Mouse (Mus musculus) heart, embryonic 15.5 days (tissue): ENCODE results near the gene Ldhd. TPM values are rescaled to one million over a fixed set of nuclear protein-coding genes. Genes with fewer than 3 reads are reported as not detected.
A peak's percentile ranks its signal among the peaks of the same experiment; 100 is the strongest.

ENCODE experiments used
- ATAC-seq: fragments of 200-750 bp; cut with Nextera tagmentation; replicated peaks from 2 replicates; pipeline ENCODE4 v1.8.0; 2017; ENCODE audit warnings: low read depth, moderate TSS enrichment; ENCODE audit not compliant: insufficient number of reproducible peaks, insufficient read depth, low FRiP score
- H3K27ac ChIP-seq: fragments of 300-500 bp; sonication (generic); 2 replicates; pipeline ENCODE4 v1.5.1; 2015; ENCODE audit warnings: mild to moderate bottlenecking, inconsistent platforms
- H3K27me3 ChIP-seq: fragments of 300-500 bp; sonication (generic); 2 replicates; pipeline ENCODE4 v1.6.1; 2015; ENCODE audit warnings: inconsistent platforms
- H3K36me3 ChIP-seq: fragments of 300-500 bp; sonication (generic); 2 replicates; pipeline ENCODE4 v1.6.1; 2015; ENCODE audit warnings: mild to moderate bottlenecking, inconsistent platforms
- H3K4me1 ChIP-seq: fragments of 300-500 bp; sonication (generic); replicated peaks from 2 replicates; pipeline ENCODE4 v1.6.1; 2015; ENCODE audit warnings: inconsistent platforms
- H3K4me2 ChIP-seq: fragments of 300-500 bp; sonication (generic); 2 replicates; pipeline ENCODE4 v1.6.1; 2015; ENCODE audit warnings: inconsistent platforms, mild to moderate bottlenecking, moderate library complexity
- H3K4me3 ChIP-seq: fragments of 300-500 bp; sonication (generic); 2 replicates; pipeline ENCODE4 v1.5.1; 2015; ENCODE audit warnings: mild to moderate bottlenecking, inconsistent platforms
- H3K9ac ChIP-seq: fragments of 300-500 bp; sonication (generic); 2 replicates; pipeline ENCODE4 v1.6.1; 2015; ENCODE audit warnings: mild to moderate bottlenecking, inconsistent platforms
- H3K9me3 ChIP-seq: fragments of 300-500 bp; sonication (generic); replicated peaks from 2 replicates; pipeline ENCODE4 v1.6.1; 2016; ENCODE audit warnings: inconsistent platforms
- WGBS: fragments of 180-500 bp; shearing (Covaris S2); methylation state at CpG from one replicate; pipeline ENCODE4 v1.1.7; 2015; ENCODE audit warnings: mixed read lengths; 5-methylcytosine and 5-hydroxymethylcytosine counted together
- polyA plus RNA-seq: library from polyadenylated mRNA; unstranded; fragments of >200 nt; fragmentation: Nextera tagmentation; extraction: Ambion mirVana; gene quantifications from 2 replicates; pipeline ENCODE4 v1.2.1, GENCODE M21; 2015

Ldhd gene
- polyA plus RNA-seq, 1 experiment from 2014 or later = 0.79 TPM

DNA sequence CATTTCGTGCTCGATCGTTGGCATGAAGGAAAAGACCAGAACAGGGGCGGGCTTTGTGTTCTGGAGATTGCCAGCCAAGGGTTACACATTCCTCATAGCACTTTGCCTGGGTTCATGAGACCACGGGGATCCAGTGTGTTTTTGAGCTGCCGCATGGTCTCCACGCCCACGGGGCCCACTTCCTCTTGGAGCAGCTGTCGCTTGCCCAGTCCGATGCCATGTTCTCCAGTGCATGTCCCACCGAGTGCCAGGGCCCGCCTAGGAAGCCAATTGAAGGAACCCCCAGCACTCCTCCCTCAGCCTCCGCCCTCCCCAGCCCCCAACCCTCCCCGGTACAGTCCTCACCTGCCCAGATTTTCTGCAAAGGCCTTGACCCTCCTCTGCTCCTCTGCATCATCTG is 3.2 kb downstream of the Ldhd start:
- no peak for ATAC-seq
- 0 out of 2 replicates have a peak, but pooled peaks cover 1% of the 10 kb centered on the region for H3K36me3 ChIP-seq
- peaks cover 27% of the 10 kb centered on the region for H3K4me1 ChIP-seq
- no peak overlapping the region for H3K9ac ChIP-seq
- WGBS = 85% methylated on average over 14 of the region's 14 CpGs
- H3K4me3 ChIP-seq = no peak overlapping the region
- H3K9me3 ChIP-seq = no peaks in the 10 kb centered on the region
- H3K4me2 ChIP-seq = no peak overlapping the region
- H3K27ac ChIP-seq = no peak overlapping the region
- H3K27me3 ChIP-seq = no peaks in the 10 kb centered on the region

DNA sequence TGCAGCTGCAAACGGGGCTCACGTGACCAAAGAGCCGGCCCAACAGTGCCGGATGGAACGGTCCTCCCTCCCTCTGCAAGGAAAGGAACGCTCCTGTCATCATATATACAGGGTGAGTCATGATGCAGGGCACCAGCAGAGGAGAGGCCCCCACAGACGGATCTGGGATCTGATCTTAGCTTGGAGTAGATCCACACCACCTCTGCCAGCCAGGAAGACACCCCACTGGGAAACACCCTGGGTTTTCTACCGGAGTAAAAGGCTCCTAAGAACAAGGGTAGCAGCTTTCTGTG is 3.7 kb downstream of the Ldhd start:
- H3K9me3 ChIP-seq = no peaks in the 10 kb centered on the region
- H3K4me2 ChIP-seq = no peak overlapping the region
- WGBS = 50% methylated on average over 8 of the region's 8 CpGs
- no peak overlapping the region for H3K9ac ChIP-seq
- peaks cover 27% of the 10 kb centered on the region for H3K4me1 ChIP-seq
- no peaks in the 10 kb centered on the region for H3K27me3 ChIP-seq
- no peak overlapping the region for H3K4me3 ChIP-seq
- H3K36me3 ChIP-seq = 0 out of 2 replicates have a peak, but pooled peaks cover 5% of the 10 kb centered on the region
- no peak overlapping the region for H3K27ac ChIP-seq
- no peak for ATAC-seq

DNA sequence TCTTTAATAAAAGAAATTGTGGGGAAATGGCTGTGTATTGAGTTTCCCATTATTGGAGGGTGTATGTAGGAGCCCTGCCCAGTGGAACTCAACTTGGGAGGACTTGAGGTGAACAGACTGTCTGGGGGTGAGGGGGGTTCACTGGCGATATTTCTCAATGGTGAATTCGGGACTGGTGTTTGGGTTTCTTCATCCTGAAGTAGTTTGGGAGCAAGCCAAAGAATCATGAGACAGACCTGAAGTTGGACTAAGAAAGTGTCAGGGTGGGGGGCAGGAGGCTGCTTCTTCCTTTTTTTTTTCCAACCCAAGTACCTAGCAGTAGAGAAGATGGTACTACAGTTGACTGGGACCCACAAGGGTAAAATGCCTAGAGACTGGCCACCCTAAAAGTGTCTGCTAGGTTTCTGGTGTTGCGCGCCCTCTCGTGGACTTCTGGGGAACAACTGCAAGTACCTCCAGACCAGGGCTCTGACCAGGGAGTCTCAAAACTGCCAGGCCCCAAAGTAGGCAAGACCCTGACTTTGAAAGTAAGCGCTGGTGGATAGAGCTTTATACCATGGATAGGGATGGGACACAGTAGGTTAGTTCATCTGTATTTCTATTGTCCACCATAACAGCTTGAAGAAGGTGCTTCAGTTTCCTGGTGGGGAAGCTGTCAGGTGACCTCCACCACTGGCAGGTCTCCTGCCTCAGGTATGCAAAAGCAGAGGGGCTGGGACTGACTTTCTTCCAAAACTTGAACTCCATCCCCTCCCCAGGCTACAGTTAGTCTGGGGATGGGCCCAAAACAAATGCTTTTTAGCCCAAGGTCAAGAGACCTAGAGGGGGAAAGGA is 4.3 kb downstream of the Ldhd start:
- Histone ChIP-seq H3K4me3 (no peak overlapping the region), H3K27me3 (no peaks in the 10 kb centered on the region), H3K9me3 (no peaks in the 10 kb centered on the region), H3K27ac (no peak overlapping the region), H3K4me1 (peaks cover 27% of the 10 kb centered on the region), H3K4me2 (no peak overlapping the region), H3K36me3 (0 out of 2 replicates have a peak, but pooled peaks cover 5% of the 10 kb centered on the region), H3K9ac (no peak overlapping the region)
- no peak for ATAC-seq
- WGBS = 26% methylated on average over 6 of the region's 6 CpGs

DNA sequence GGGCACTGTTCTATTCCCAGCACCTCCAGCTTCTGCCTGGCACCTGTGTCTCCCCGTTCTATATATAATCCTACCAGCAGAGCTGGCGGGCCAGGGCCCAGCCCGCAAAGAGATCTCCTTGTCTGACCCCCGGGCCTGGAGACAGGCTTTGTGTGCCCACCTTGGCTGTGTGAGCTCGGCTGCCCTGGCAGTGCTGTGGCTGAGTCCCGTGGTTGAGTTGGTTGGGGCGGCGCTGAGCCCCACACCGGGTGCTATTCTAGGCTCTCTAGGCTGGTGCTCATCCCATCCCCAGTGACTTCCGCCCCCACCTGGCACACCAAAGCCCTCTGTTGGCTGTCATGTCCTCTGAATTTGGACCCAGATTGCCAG is 5.3 kb downstream of the Ldhd start:
- Histone ChIP-seq H3K27ac (peak overlapping the region; percentile 69; the same call in 1 of the 2 replicates), H3K9ac (no peak overlapping the region), H3K4me3 (no peak overlapping the region), H3K9me3 (no peaks in the 10 kb centered on the region), H3K4me1 (peaks cover 31% of the 10 kb centered on the region), H3K4me2 (no peak overlapping the region), H3K27me3 (no peaks in the 10 kb centered on the region), H3K36me3 (0 out of 2 replicates have a peak, but pooled peaks cover 5% of the 10 kb centered on the region)
- no peak for ATAC-seq
- WGBS = 74% methylated on average over 10 of the region's 10 CpGs

DNA sequence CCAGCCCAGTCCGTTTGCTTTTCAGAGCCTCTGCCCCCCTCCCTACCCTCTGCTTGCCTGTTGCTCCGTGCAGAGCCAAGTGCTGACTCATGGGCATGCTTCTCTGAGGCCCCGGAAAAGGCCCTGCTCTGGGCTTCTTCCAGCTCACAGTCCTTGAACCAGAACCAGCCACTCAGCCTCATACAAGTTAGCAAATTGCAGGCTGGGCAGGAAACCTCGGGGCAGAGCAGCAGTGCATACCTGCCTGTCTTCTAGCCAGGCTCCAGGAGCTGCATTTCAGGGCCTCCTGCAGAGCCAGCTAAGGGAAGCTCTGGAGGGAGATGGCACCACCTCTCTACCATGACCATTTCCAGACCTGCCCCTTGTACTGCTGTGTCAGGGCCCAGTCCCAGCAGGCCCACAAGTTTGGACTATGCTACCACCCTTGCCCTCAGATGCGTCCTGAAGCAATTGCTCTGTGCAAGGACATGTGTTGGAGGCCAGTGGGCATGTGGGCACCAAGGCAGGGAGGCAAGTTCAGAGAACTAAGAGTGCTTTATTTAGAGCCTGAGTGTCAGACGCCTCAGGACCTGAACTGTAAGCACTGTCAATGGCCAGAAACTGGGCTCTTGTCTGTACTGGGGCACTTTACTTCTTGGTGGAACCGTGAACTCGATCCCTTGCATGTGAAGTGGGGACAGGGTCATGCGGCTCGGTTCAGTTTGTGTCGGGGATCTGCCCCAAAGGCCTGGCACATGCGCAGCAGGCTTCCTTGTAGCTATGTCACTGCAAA is 5.9 kb downstream of the Ldhd start:
- Histone ChIP-seq H3K9ac (no peak overlapping the region; the same call in 1 of the 2 replicates), H3K27me3 (no peaks in the 10 kb centered on the region), H3K4me3 (no peak overlapping the region), H3K36me3 (0 out of 2 replicates have a peak, but pooled peaks cover 5% of the 10 kb centered on the region), H3K27ac (peak overlapping the region; percentile 69), H3K4me2 (no peak overlapping the region), H3K9me3 (no peaks in the 10 kb centered on the region), H3K4me1 (peaks cover 36% of the 10 kb centered on the region)
- WGBS = 58% methylated on average over 12 of the region's 12 CpGs
- ATAC-seq = peak; percentile 27; the same call in 1 of the 2 replicates

DNA sequence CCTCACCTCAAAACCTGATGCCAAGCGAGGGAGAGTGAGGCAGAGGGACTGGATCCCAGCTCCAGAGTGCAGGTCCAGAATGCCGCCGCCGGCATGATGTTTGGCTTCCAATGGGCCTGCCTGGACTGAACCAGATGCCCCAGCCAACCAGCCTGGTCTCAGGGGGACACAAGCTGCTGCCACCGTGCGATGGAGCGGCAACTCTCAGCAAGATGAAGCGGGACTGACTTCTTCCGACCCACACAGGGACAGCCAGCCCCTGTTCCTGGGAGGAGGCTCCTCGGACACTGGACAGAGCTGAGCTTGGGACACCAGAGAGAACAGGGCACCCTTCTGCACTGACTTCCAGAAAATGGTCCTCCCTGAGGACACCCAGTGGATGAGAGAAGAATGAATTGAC is 7.6 kb downstream of the Ldhd start:
- Histone ChIP-seq H3K27me3 (no peaks in the 10 kb centered on the region), H3K4me1 (peaks cover 49% of the 10 kb centered on the region), H3K4me2 (no peak overlapping the region), H3K36me3 (0 out of 2 replicates have a peak, but pooled peaks cover 5% of the 10 kb centered on the region), H3K9ac (no peak overlapping the region), H3K4me3 (no peak overlapping the region), H3K9me3 (no peaks in the 10 kb centered on the region), H3K27ac (no peak overlapping the region)
- WGBS = 82% methylated on average over 10 of the region's 10 CpGs
- ATAC-seq = no peak

DNA sequence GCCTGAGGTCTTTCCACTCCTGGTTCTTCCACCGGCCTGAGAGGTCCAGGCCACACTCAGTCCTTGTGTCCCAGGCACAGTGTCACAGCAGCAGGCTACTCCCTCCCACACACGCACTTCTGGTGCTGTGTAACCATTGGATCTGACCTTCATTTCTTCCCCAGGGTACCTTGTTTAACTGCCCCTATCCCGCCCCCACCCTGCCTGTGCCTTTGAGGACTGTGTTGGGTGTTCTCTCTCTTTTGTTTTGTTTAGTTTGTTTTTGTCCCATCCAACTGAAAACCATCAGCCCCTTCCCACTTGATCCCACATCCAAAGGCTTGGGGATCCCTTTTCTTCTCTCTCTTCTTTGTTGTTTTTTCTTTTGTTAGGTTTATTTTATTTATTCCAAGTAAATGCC is 8.1 kb downstream of the Ldhd start:
- Histone ChIP-seq H3K9ac (no peak overlapping the region), H3K4me2 (no peak overlapping the region), H3K27me3 (no peaks in the 10 kb centered on the region), H3K4me3 (no peak overlapping the region), H3K27ac (no peak overlapping the region), H3K4me1 (peaks cover 49% of the 10 kb centered on the region), H3K9me3 (no peaks in the 10 kb centered on the region), H3K36me3 (0 out of 2 replicates have a peak, but pooled peaks cover 5% of the 10 kb centered on the region)
- no peak for ATAC-seq
- WGBS = 77% methylated on average over 3 of the region's 3 CpGs

DNA sequence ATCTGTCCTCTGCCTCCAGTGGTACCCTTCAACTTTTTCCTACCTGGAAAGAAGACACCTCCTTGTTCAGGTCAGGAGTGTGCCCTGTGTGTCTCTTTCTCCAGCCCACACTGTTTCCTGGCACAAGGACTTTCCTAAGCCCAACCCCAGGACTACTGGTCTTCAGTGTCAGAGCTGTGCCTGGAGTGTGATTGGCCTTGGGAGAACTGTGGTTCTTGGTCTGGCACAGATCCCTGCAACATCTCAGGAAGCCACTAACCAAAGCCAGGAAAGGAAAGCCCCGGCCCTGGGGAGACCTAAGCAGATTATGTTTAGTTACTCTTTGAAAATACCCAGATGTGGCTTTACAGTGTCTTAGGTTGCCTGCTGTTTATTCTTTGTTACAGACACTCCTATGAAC is 10.2 kb downstream of the Ldhd start:
- Histone ChIP-seq H3K4me2 (no peak overlapping the region), H3K36me3 (0 out of 2 replicates have a peak, but pooled peaks cover 5% of the 10 kb centered on the region), H3K27me3 (no peaks in the 10 kb centered on the region), H3K4me1 (peaks cover 39% of the 10 kb centered on the region), H3K4me3 (no peak overlapping the region), H3K27ac (peak overlapping the region; percentile 57), H3K9ac (no peak overlapping the region), H3K9me3 (no peaks in the 10 kb centered on the region)
- ATAC-seq = 0 out of 2 replicates have a peak, but pooled peaks have one; percentile 12
- 38% methylated on average over 1 of the region's 1 CpGs for WGBS

DNA sequence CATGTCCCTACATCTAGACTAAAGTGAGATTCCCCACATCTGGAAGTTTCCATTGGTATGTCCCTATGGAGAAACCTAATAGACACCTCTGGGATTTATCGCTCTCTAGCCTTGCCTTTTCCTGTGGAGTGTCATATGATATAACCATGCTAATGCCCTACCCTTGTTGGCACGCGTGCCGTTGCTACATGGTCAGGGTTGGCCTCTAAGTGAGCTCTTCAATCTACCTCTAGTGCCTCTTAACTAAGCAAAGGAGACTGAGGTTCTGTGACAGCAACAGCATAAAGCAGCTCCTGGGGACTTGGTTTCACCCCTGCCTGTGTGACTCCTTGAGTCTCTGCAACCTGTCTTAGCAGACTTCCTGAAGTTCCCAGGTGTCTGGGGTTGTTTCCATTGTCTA is 11.9 kb downstream of the Ldhd start:
- no peak overlapping the region for H3K4me2 ChIP-seq
- no peaks in the 10 kb centered on the region for H3K27me3 ChIP-seq
- H3K9ac ChIP-seq = no peak overlapping the region
- no peak overlapping the region for H3K4me3 ChIP-seq
- 82% methylated on average over 4 of the region's 4 CpGs for WGBS
- 0 out of 2 replicates have a peak, but pooled peaks cover 5% of the 10 kb centered on the region for H3K36me3 ChIP-seq
- H3K9me3 ChIP-seq = no peaks in the 10 kb centered on the region
- no peak overlapping the region for H3K27ac ChIP-seq
- no peak for ATAC-seq
- H3K4me1 ChIP-seq = peaks cover 25% of the 10 kb centered on the region

DNA sequence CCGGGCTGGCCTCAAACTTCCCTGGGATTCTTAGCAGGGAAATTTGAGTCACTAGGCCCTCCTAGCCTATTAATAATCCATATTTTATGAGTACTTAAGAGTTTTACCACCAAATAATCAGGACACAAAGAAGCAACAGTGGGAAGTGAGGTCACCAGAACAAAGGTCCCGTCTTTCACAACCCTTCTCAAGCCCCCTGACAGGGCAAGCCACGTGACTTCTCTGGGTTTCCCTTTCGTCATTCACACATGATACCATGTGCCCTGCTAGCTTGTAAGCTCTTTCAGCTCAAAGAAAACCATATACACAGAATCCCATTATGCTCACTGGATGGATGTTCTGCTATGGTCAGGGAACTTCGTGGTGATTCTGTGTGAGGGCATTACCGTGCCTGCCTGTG is 12.4 kb downstream of the Ldhd start:
- WGBS = 52% methylated on average over 6 of the region's 6 CpGs
- no peak overlapping the region for H3K4me2 ChIP-seq
- no peaks in the 10 kb centered on the region for H3K9me3 ChIP-seq

DNA sequence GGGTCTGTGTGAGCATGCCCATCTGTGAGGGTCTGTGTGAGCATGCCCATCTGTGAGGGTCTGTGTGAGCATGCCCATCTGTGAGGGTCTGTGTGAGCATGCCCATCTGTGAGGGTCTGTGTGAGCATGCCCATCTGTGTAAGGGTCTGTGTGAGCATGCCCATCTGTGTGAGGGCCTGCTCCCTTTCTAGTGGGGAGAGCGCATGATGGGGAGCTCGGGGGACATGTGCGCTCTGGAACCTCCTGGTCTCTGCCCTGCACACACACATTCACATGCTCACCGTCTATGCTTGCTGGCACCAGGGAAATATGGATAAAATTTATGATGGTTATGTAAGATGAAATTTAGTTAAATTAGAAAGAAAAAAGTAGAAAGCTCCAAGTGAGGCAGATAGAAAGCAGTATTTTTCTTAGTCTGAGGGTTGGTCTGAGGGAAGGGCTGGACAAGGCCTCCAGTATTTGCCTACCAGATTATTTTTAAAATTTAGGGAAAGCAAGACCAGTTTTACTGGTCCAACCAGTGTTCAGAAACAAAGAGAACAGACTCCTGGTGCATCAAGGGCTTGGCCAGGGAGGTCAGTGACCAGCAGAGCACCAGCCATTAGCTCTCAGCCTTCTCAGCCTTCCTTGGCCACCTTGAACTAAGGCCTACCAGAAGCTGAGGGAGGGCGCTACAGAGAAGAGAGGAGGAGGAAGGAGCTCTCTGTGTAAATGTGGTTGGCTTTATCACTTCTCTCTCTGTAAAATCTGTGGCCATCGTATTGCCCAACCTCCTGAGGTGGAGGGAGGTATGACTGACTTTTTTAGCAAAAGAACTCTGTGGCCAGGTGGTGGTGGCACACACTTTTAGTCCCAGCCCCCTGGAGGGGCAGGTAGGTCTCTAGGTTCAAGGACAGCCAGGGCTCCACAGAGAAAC is 15.1 kb downstream of the Ldhd start:
- Histone ChIP-seq H3K36me3 (0 out of 2 replicates have a peak, but pooled peaks cover 3% of the 10 kb centered on the region), H3K27me3 (no peaks in the 10 kb centered on the region), H3K4me2 (no peak overlapping the region), H3K4me1 (peaks cover 21% of the 10 kb centered on the region), H3K4me3 (no peak overlapping the region), H3K27ac (no peak overlapping the region), H3K9ac (no peak overlapping the region), H3K9me3 (no peaks in the 10 kb centered on the region)
- no peak for ATAC-seq
- 88% methylated on average over 6 of the region's 6 CpGs for WGBS

More for the DNA sequence above, 12.4 kb downstream of the Ldhd start:
- Histone ChIP-seq H3K9ac (no peak overlapping the region), H3K4me1 (peaks cover 25% of the 10 kb centered on the region), H3K36me3 (0 out of 2 replicates have a peak, but pooled peaks cover 5% of the 10 kb centered on the region), H3K27me3 (no peaks in the 10 kb centered on the region), H3K27ac (no peak overlapping the region), H3K4me3 (no peak overlapping the region)
- ATAC-seq = no peak
